Mouse (Mus musculus): ENCODE data around the gene Dpp6. TPM values are rescaled to one million over a fixed set of nuclear protein-coding genes. Genes with fewer than 3 reads are reported as not detected.

Gene Dpp6
- polyA plus RNA-seq, 1 experiment, result 0.01 TPM

DNA sequence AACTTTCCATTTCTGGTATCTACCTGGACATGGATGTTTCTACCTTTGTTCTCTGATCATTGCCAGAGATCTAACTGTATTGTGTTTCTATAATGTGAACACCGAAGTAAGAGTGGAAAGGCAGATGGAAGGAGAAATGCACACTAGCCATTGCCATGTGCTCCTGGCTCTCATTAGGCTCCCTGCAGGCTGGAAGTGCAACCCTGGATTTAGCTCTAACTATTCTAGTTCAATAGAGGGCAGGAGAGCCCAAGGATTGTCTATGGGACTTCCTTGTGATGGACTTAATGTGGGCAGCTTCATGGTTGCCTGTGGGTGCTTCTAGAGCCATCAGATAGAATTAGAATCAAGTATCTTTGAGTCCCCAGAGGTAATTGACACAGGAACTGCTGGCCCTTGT is 291.2 kb downstream of the Dpp6 start:
- H3K79me2 ChIP-seq (ENCODE audit: control insufficient read depth, insufficient read depth), result no peaks in the 10 kb centered on the region
- no peak for TF ChIP-seq MYOD1 (IDR thresholded peaks at IDR 0.05; ENCODE audit: control insufficient read depth, insufficient read length, low read depth)
- TF ChIP-seq USF1 (IDR thresholded peaks at IDR 0.05; ENCODE audit: low read depth), result no peak
- TF ChIP-seq MAX (IDR thresholded peaks at IDR 0.05), result no peak
- no peak for TF ChIP-seq CEBPB (IDR thresholded peaks at IDR 0.05; ENCODE audit: low read depth)
- TF ChIP-seq MYOG (IDR thresholded peaks at IDR 0.05; ENCODE audit: control insufficient read depth, extremely low read depth, insufficient read length), result no peak
- TF ChIP-seq FOSL1 (IDR thresholded peaks at IDR 0.05; ENCODE audit: insufficient read depth, low read length, poor library complexity, severe bottlenecking), result no peak
- no peak for TF ChIP-seq CTCF (IDR thresholded peaks at IDR 0.05; ENCODE audit: control insufficient read depth, insufficient read depth, insufficient read length)
- H3ac ChIP-seq (ENCODE audit: control insufficient read depth, insufficient read length, low read depth), result no peak overlapping the region
- H3K4me3 ChIP-seq (ENCODE audit: insufficient read depth, poor library complexity, severe bottlenecking), result no peak overlapping the region
- H3K27me3 ChIP-seq (ENCODE audit: control insufficient read depth, insufficient read depth, insufficient read length), result no peaks in the 10 kb centered on the region
- no peaks in the 10 kb centered on the region for H3K36me3 ChIP-seq (ENCODE audit: control insufficient read depth, insufficient read depth)
- H3K79me3 ChIP-seq (ENCODE audit: low read depth), result no peaks in the 10 kb centered on the region

- H3K79me3 ChIP-seq (ENCODE audit: low read depth), result no peaks in the 10 kb centered on the region
- TF ChIP-seq CEBPB (IDR thresholded peaks at IDR 0.05; ENCODE audit: low read depth) (no peak), CTCF (IDR thresholded peaks at IDR 0.05; ENCODE audit: control insufficient read depth, insufficient read depth, insufficient read length) (no peak), MYOD1 (IDR thresholded peaks at IDR 0.05; ENCODE audit: control insufficient read depth, insufficient read length, low read depth) (no peak), MYOG (IDR thresholded peaks at IDR 0.05; ENCODE audit: control insufficient read depth, extremely low read depth, insufficient read length) (no peak), MAX (IDR thresholded peaks at IDR 0.05) (no peak), FOSL1 (IDR thresholded peaks at IDR 0.05; ENCODE audit: insufficient read depth, low read length, poor library complexity, severe bottlenecking) (no peak), USF1 (IDR thresholded peaks at IDR 0.05; ENCODE audit: low read depth) (no peak)
- no peak overlapping the region for H3K4me3 ChIP-seq (ENCODE audit: insufficient read depth, poor library complexity, severe bottlenecking)
- H3ac ChIP-seq (ENCODE audit: control insufficient read depth, insufficient read length, low read depth), result no peak overlapping the region
- H3K36me3 ChIP-seq (ENCODE audit: control insufficient read depth, insufficient read depth), result no peaks in the 10 kb centered on the region
- no peaks in the 10 kb centered on the region for H3K79me2 ChIP-seq (ENCODE audit: control insufficient read depth, insufficient read depth)
- H3K27me3 ChIP-seq (ENCODE audit: control insufficient read depth, insufficient read depth, insufficient read length), result no peaks in the 10 kb centered on the region
These were observed 305.5 kb downstream of the Dpp6 start for GRCm38 (mm10) chr5:27122479-27122878.

GRCm38 (mm10) chr5:27122944-27123343 is 305.9 kb downstream of the Dpp6 start:
- no peaks in the 10 kb centered on the region for H3K27me3 ChIP-seq (ENCODE audit: control insufficient read depth, insufficient read depth, insufficient read length)
- TF ChIP-seq CEBPB (IDR thresholded peaks at IDR 0.05; ENCODE audit: low read depth) (no peak), MYOG (IDR thresholded peaks at IDR 0.05; ENCODE audit: control insufficient read depth, extremely low read depth, insufficient read length) (no peak), CTCF (IDR thresholded peaks at IDR 0.05; ENCODE audit: control insufficient read depth, insufficient read depth, insufficient read length) (no peak), USF1 (IDR thresholded peaks at IDR 0.05; ENCODE audit: low read depth) (no peak), MYOD1 (IDR thresholded peaks at IDR 0.05; ENCODE audit: control insufficient read depth, insufficient read length, low read depth) (no peak), MAX (IDR thresholded peaks at IDR 0.05) (no peak), FOSL1 (IDR thresholded peaks at IDR 0.05; ENCODE audit: insufficient read depth, low read length, poor library complexity, severe bottlenecking) (no peak)
- H3K79me3 ChIP-seq (ENCODE audit: low read depth), result no peaks in the 10 kb centered on the region
- no peak overlapping the region for H3K4me3 ChIP-seq (ENCODE audit: insufficient read depth, poor library complexity, severe bottlenecking)
- no peaks in the 10 kb centered on the region for H3K79me2 ChIP-seq (ENCODE audit: control insufficient read depth, insufficient read depth)
- H3ac ChIP-seq (ENCODE audit: control insufficient read depth, insufficient read length, low read depth), result no peak overlapping the region
- H3K36me3 ChIP-seq (ENCODE audit: control insufficient read depth, insufficient read depth), result no peaks in the 10 kb centered on the region

DNA sequence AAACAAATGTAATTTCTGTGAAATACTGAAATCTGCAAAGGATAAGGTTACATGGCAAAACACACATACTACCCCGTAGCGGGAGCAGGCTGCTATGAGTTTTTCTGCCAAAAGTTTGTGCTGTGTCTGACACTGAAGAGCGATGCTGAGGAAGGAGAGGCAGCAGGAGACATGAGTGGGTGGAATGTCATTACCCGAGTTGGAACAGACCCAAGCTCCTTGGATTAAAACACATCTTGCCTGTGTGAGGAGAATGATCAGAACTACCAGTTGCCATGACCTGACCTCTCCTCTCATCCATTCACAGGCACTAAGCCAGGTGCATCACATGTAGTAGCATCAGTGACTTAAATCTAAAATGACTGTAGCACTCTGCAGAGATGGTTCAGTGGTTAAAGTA is 309.0 kb downstream of the Dpp6 start:
- Histone ChIP-seq H3K79me2 (ENCODE audit: control insufficient read depth, insufficient read depth) (no peaks in the 10 kb centered on the region), H3K79me3 (ENCODE audit: low read depth) (no peaks in the 10 kb centered on the region), H3ac (ENCODE audit: control insufficient read depth, insufficient read length, low read depth) (no peak overlapping the region), H3K27me3 (ENCODE audit: control insufficient read depth, insufficient read depth, insufficient read length) (no peaks in the 10 kb centered on the region), H3K36me3 (ENCODE audit: control insufficient read depth, insufficient read depth) (no peaks in the 10 kb centered on the region), H3K4me3 (ENCODE audit: insufficient read depth, poor library complexity, severe bottlenecking) (no peak overlapping the region)
- TF ChIP-seq USF1 (IDR thresholded peaks at IDR 0.05; ENCODE audit: low read depth) (no peak), MYOG (IDR thresholded peaks at IDR 0.05; ENCODE audit: control insufficient read depth, extremely low read depth, insufficient read length) (no peak), MAX (IDR thresholded peaks at IDR 0.05) (no peak), CTCF (IDR thresholded peaks at IDR 0.05; ENCODE audit: control insufficient read depth, insufficient read depth, insufficient read length) (no peak), CEBPB (IDR thresholded peaks at IDR 0.05; ENCODE audit: low read depth) (no peak), FOSL1 (IDR thresholded peaks at IDR 0.05; ENCODE audit: insufficient read depth, low read length, poor library complexity, severe bottlenecking) (no peak), MYOD1 (IDR thresholded peaks at IDR 0.05; ENCODE audit: control insufficient read depth, insufficient read length, low read depth) (no peak)

DNA sequence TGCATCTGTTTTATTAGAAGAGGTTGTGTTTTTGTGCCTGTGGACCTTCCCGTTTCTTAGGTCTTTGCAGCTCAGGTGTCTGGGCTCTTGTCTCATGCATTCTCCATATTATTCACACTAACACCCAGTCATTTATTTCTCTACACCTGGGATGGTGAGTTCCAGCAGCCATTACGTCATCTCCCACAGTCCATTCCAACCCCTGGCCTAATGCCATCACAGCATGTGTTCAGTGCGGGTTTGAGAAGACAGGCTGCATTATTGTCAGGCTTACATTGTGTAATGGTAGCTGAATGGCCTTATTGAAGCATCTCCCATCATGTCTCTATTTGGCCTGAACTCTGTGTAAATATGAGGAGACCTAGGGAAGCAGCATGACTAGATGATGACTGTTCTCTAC is 316.2 kb downstream of the Dpp6 start:
- H3ac ChIP-seq (ENCODE audit: control insufficient read depth, insufficient read length, low read depth), result no peak overlapping the region
- H3K79me2 ChIP-seq (ENCODE audit: control insufficient read depth, insufficient read depth), result no peaks in the 10 kb centered on the region
- H3K4me3 ChIP-seq (ENCODE audit: insufficient read depth, poor library complexity, severe bottlenecking), result no peak overlapping the region
- TF ChIP-seq MAX (IDR thresholded peaks at IDR 0.05), result no peak
- no peak for TF ChIP-seq MYOD1 (IDR thresholded peaks at IDR 0.05; ENCODE audit: control insufficient read depth, insufficient read length, low read depth)
- no peak for TF ChIP-seq MYOG (IDR thresholded peaks at IDR 0.05; ENCODE audit: control insufficient read depth, extremely low read depth, insufficient read length)
- TF ChIP-seq USF1 (IDR thresholded peaks at IDR 0.05; ENCODE audit: low read depth), result no peak
- TF ChIP-seq CTCF (IDR thresholded peaks at IDR 0.05; ENCODE audit: control insufficient read depth, insufficient read depth, insufficient read length), result no peak
- TF ChIP-seq CEBPB (IDR thresholded peaks at IDR 0.05; ENCODE audit: low read depth), result no peak
- TF ChIP-seq FOSL1 (IDR thresholded peaks at IDR 0.05; ENCODE audit: insufficient read depth, low read length, poor library complexity, severe bottlenecking), result no peak
- H3K36me3 ChIP-seq (ENCODE audit: control insufficient read depth, insufficient read depth), result no peaks in the 10 kb centered on the region
- no peaks in the 10 kb centered on the region for H3K79me3 ChIP-seq (ENCODE audit: low read depth)
- no peaks in the 10 kb centered on the region for H3K27me3 ChIP-seq (ENCODE audit: control insufficient read depth, insufficient read depth, insufficient read length)

All from C2C12 (cell line).